Mouse (Mus musculus): ENCODE measurements around the gene Ccdc28b. TPM values are rescaled to one million over a fixed set of nuclear protein-coding genes. Genes with fewer than 3 reads are reported as not detected.

The Ccdc28b gene
- polyA plus RNA-seq, 1 experiment, result 43.8 TPM

- DNase-seq (ENCODE audit: low read depth), result no peak
Measured at GRCm38 (mm10) chr4:129584884-129585608, 38.7 kb downstream of the Ccdc28b start.

GRCm38 (mm10) chr4:129584370-129584769 is 39.4 kb downstream of the Ccdc28b start:
- DNase-seq (ENCODE audit: low read depth), result no peak

- DNase-seq (ENCODE audit: low read depth), result no peak
Measured at GRCm38 (mm10) chr4:129582251-129582650, 41.5 kb downstream of the Ccdc28b start.

GRCm38 (mm10) chr4:129580347-129580746 is 43.4 kb downstream of the Ccdc28b start:
- no peak for DNase-seq (ENCODE audit: low read depth)

- DNase-seq (ENCODE audit: low read depth), result no peak
Measured at GRCm38 (mm10) chr4:129578466-129578865, 45.3 kb downstream of the Ccdc28b start, which contains the start of gene Fam167b. Gene Fam167b, minus strand, starts transcription at chr4:129578549.

GRCm38 (mm10) chr4:129577688-129578087 is 46.1 kb downstream of the Ccdc28b start:
- DNase-seq (ENCODE audit: low read depth), result no peak

- DNase-seq (ENCODE audit: low read depth), result no peak
Measured at GRCm38 (mm10) chr4:129576863-129577491, 46.8 kb downstream of the Ccdc28b start.

GRCm38 (mm10) chr4:129575171-129575844 is 48.4 kb downstream of the Ccdc28b start:
- DNase-seq (ENCODE audit: low read depth), result no peak

- DNase-seq (ENCODE audit: low read depth), result no peak
Measured at GRCm38 (mm10) chr4:129573430-129573829, 50.3 kb downstream of the Ccdc28b start, which contains the start of gene Lck. Gene Lck, minus strand, starts transcription at chr4:129573641.

- no peak for DNase-seq (ENCODE audit: low read depth)
Measured at GRCm38 (mm10) chr4:129573093-129573370, 50.7 kb downstream of the Ccdc28b start.

- DNase-seq (ENCODE audit: low read depth), result no peak
Measured at GRCm38 (mm10) chr4:129572236-129573092, 51.3 kb downstream of the Ccdc28b start.

- no peak for DNase-seq (ENCODE audit: low read depth)
Measured at GRCm38 (mm10) chr4:129571551-129572084, 52.1 kb downstream of the Ccdc28b start.

GRCm38 (mm10) chr4:129570028-129570427 is 53.7 kb downstream of the Ccdc28b start:
- no peak for DNase-seq (ENCODE audit: low read depth)

Other genes with a start within 250 kb of the Ccdc28b start
- gene Zbtb8a, start 245.8 kb downstream of the Ccdc28b start, polyA plus RNA-seq (2012; rRNA removed), result 12.9 and 14.1 TPM in 2 replicates
- 1.3 and 1.6 TPM in 2 replicates for gene Zbtb8b, start 183.1 kb downstream of the Ccdc28b start, polyA plus RNA-seq (2012; rRNA removed)
- gene Bsdc1, start 162.4 kb downstream of the Ccdc28b start, polyA plus RNA-seq (2012; rRNA removed), result 22.3 and 27.9 TPM in 2 replicates
- 0.72 and 2.5 TPM in 2 replicates for gene Tssk3, start 132.9 kb downstream of the Ccdc28b start, polyA plus RNA-seq (2012; rRNA removed)
- 4.8 and 7.1 TPM in 2 replicates for gene Fam229a, start 132.8 kb downstream of the Ccdc28b start, polyA plus RNA-seq (2012; rRNA removed)
- 29.9 and 48.8 TPM in 2 replicates for gene Marcksl1, start 110.4 kb downstream of the Ccdc28b start, polyA plus RNA-seq (2012; rRNA removed)
- gene Hdac1, start 81.2 kb downstream of the Ccdc28b start, polyA plus RNA-seq (2012; rRNA removed), result 50.9 and 79.7 TPM in 2 replicates
- gene Lck, start 50.3 kb downstream of the Ccdc28b start, polyA plus RNA-seq (2012; rRNA removed), result 3.0 and 3.2 TPM in 2 replicates
- gene Fam167b, start 45.4 kb downstream of the Ccdc28b start, polyA plus RNA-seq (2012; rRNA removed), result 4.0 and 4.6 TPM in 2 replicates
- gene Eif3i, start 23.3 kb downstream of the Ccdc28b start, polyA plus RNA-seq (2012; rRNA removed), result 503 and 580 TPM in 2 replicates
- gene Tmem234, start 23.3 kb downstream of the Ccdc28b start, polyA plus RNA-seq (2012; rRNA removed), result 220 and 221 TPM in 2 replicates
- gene Dcdc2b, start 9.7 kb downstream of the Ccdc28b start, polyA plus RNA-seq (2012; rRNA removed), result 5.6 and 6.3 TPM in 2 replicates
- gene Iqcc, start 4.8 kb downstream of the Ccdc28b start, polyA plus RNA-seq (2012; rRNA removed), result 46.8 and 47.9 TPM in 2 replicates
- gene Txlna, start 17.1 kb upstream of the Ccdc28b start, polyA plus RNA-seq (2012; rRNA removed), result 29.3 and 34.8 TPM in 2 replicates
- gene Kpna6, start 48.8 kb upstream of the Ccdc28b start, polyA plus RNA-seq (2012; rRNA removed), result 32.3 and 42.7 TPM in 2 replicates
- 27.5 and 32.5 TPM in 2 replicates for gene Tmem39b, start 72.9 kb upstream of the Ccdc28b start, polyA plus RNA-seq (2012; rRNA removed)
- 10.5 and 20.3 TPM in 2 replicates for gene Khdrbs1, start 118.4 kb upstream of the Ccdc28b start, polyA plus RNA-seq (2012; rRNA removed)
- 32.4 and 34.0 TPM in 2 replicates for gene Ptp4a2, start 187.3 kb upstream of the Ccdc28b start, polyA plus RNA-seq (2012; rRNA removed)

Measured in gonadal fat pad, adult 2 months (tissue).